Mouse (Mus musculus): ENCODE data around the gene Tgfbr2. TPM values are rescaled to one million over a fixed set of nuclear protein-coding genes. Genes with fewer than 3 reads are reported as not detected.
A peak's percentile ranks its signal among the peaks of the same experiment; 100 is the strongest.

Tgfbr2 gene
- total and polyA plus RNA-seq, 3 experiments = 19.6 to 46.3 (median 42.8) TPM

- no peak overlapping the region for H3K4me2 ChIP-seq (ENCODE audit: insufficient read depth, low read depth, poor library complexity, severe bottlenecking)
- no peak for DNase-seq (ENCODE audit: extremely low read depth)
- no peaks in the 10 kb centered on the region for H3K36me3 ChIP-seq (replicated peaks in 1 of 2; ENCODE audit: control insufficient read depth in 1 of 2, insufficient read depth in 1 of 2, low read length in 1 of 2)
- peaks cover 33 to 83% of the 10 kb centered on the region in 2 experiments for H3K4me1 ChIP-seq (ENCODE audit: control insufficient read depth in 1 of 2, insufficient read depth in 2 of 2)
- in situ Hi-C loops (cut with MboI; ENCODE audit: low pct_ligation_motif_present, low pct_unique_long_range_greater_than_20kb, low sequenced_read_pairs) = no loop called here
- no peaks in the 10 kb centered on the region for H3K9me3 ChIP-seq (replicated peaks; ENCODE audit: low read length)
- H3K9ac ChIP-seq (ENCODE audit: insufficient read depth, low read depth) = no peak overlapping the region
- TF ChIP-seq POLR2AphosphoS2 (IDR thresholded peaks at IDR 0.05; ENCODE audit: low read depth, low read length) (no peak), RCOR1 (conservative IDR thresholded peaks at IDR 0.05; ENCODE audit: low read depth, low read length) (no peak), JUN (IDR thresholded peaks at IDR 0.05; ENCODE audit: insufficient read depth, low read depth, low read length) (no peak), IRF4 (IDR thresholded peaks at IDR 0.05; ENCODE audit: low read depth, low read length) (no peak), ZMIZ1 (IDR thresholded peaks at IDR 0.05; ENCODE audit: low read depth, low read length) (no peak), E2F4 (IDR thresholded peaks at IDR 0.05; ENCODE audit: insufficient replicate concordance, low read depth, low read length) (no peak), MXI1 (IDR thresholded peaks at IDR 0.05; ENCODE audit: low read depth, low read length) (no peak)
- H3K4me3 ChIP-seq (replicated peaks in 1 of 3; ENCODE audit: low read depth in 2 of 3, low read length in 2 of 3, poor library complexity in 1 of 3) = no peak overlapping the region
- dilution Hi-C loops (cut with MboI; ENCODE audit: extremely low pct_ligation_motif_present, extremely low pct_unique_long_range_greater_than_20kb, low sequenced_read_pairs) = no loop called here
- H3K27ac ChIP-seq (ENCODE audit: insufficient read depth, low read depth) = peak overlapping the region; percentile 30; the same call in 1 of the 2 replicates
- H3K79me2 ChIP-seq (replicated peaks; ENCODE audit: control insufficient read depth, extremely low read depth, insufficient read depth, poor library complexity, severe bottlenecking) = no peaks in the 10 kb centered on the region
- no peaks in the 10 kb centered on the region for H3K27me3 ChIP-seq (replicated peaks)
These were observed 45.5 kb upstream of the Tgfbr2 start for GRCm38 (mm10) chr9:116220616-116221015.

GRCm38 (mm10) chr9:116220159-116220515, 45.0 kb upstream of the Tgfbr2 start:
- TF ChIP-seq POLR2A (IDR thresholded peaks at IDR 0.05; ENCODE audit: low read depth, low read length) = peak; percentile 54
- no peak for TF ChIP-seq MAZ (IDR thresholded peaks at IDR 0.05; ENCODE audit: low read depth, low read length)
- TF ChIP-seq PAX5 (IDR thresholded peaks at IDR 0.05; ENCODE audit: low read length) = no peak
- no peak for TF ChIP-seq ZC3H11A (IDR thresholded peaks at IDR 0.05; ENCODE audit: low read depth, low read length)
- no peak for TF ChIP-seq GABPA (IDR thresholded peaks at IDR 0.05; ENCODE audit: insufficient replicate concordance, low read depth, low read length)
- TF ChIP-seq ZKSCAN1 (IDR thresholded peaks at IDR 0.05; ENCODE audit: borderline replicate concordance, low read depth, low read length) = no peak
- peak; percentile 44; the same call in 1 of the 2 replicates for TF ChIP-seq MAFK (IDR thresholded peaks at IDR 0.05; ENCODE audit: insufficient replicate concordance, low read length)
- no peak for TF ChIP-seq POLR2AphosphoS2 (IDR thresholded peaks at IDR 0.05; ENCODE audit: low read depth, low read length)
- peak; percentile 62 for TF ChIP-seq ELF1 (IDR thresholded peaks at IDR 0.05; ENCODE audit: low read depth, low read length)
- no peak for TF ChIP-seq JUN (IDR thresholded peaks at IDR 0.05; ENCODE audit: insufficient read depth, low read depth, low read length)
- peak; percentile 76 for TF ChIP-seq MYC (IDR thresholded peaks at IDR 0.05; ENCODE audit: low read depth, low read length)
- no peak for TF ChIP-seq JUND (conservative IDR thresholded peaks at IDR 0.05; ENCODE audit: low read depth, low read length)
- 0 out of 2 replicates have a peak, but pooled peaks have one; percentile 48 for TF ChIP-seq NELFE (IDR thresholded peaks at IDR 0.05; ENCODE audit: low read depth, low read length)
- TF ChIP-seq TBP (conservative IDR thresholded peaks at IDR 0.05; ENCODE audit: low read depth, low read length) = peak; percentile 73
- TF ChIP-seq TCF12 (IDR thresholded peaks at IDR 0.05; ENCODE audit: low read depth, low read length) = no peak; the same call in 1 of the 2 replicates
- peak; percentile 17; the same call in 1 of the 2 replicates for TF ChIP-seq NRF1 (IDR thresholded peaks at IDR 0.05; ENCODE audit: low read depth, low read length)
- TF ChIP-seq UBTF (IDR thresholded peaks at IDR 0.05; ENCODE audit: low read depth, low read length) = no peak
- no peak for TF ChIP-seq RCOR1 (conservative IDR thresholded peaks at IDR 0.05; ENCODE audit: low read depth, low read length)
- TF ChIP-seq HCFC1 (IDR thresholded peaks at IDR 0.05; ENCODE audit: low read depth, low read length) = peak; percentile 42; the same call in 1 of the 2 replicates
- H3K4me1 ChIP-seq (ENCODE audit: control insufficient read depth in 1 of 2, insufficient read depth in 2 of 2) = peaks cover 33 to 87% of the 10 kb centered on the region in 2 experiments
- dilution Hi-C loops (cut with MboI; ENCODE audit: extremely low pct_ligation_motif_present, extremely low pct_unique_long_range_greater_than_20kb, low sequenced_read_pairs) (no loop called here), in situ Hi-C loops (cut with MboI; ENCODE audit: low pct_ligation_motif_present, low pct_unique_long_range_greater_than_20kb, low sequenced_read_pairs) (no loop called here)
- peak; percentile 91 for DNase-seq (ENCODE audit: extremely low read depth)
- no peaks in the 10 kb centered on the region for H3K36me3 ChIP-seq (replicated peaks in 1 of 2; ENCODE audit: control insufficient read depth in 1 of 2, insufficient read depth in 1 of 2, low read length in 1 of 2)
- no peaks in the 10 kb centered on the region for H3K9me3 ChIP-seq (replicated peaks; ENCODE audit: low read length)
- no peaks in the 10 kb centered on the region for H3K27me3 ChIP-seq (replicated peaks)
- H3K9ac ChIP-seq (ENCODE audit: insufficient read depth, low read depth) = peak overlapping the region; percentile 56; the same call in 1 of the 2 replicates
- peak overlapping the region; percentile 22; the same call in 1 of the 2 replicates for H3K4me2 ChIP-seq (ENCODE audit: insufficient read depth, low read depth, poor library complexity, severe bottlenecking)
- H3K79me2 ChIP-seq (replicated peaks; ENCODE audit: control insufficient read depth, extremely low read depth, insufficient read depth, poor library complexity, severe bottlenecking) = no peaks in the 10 kb centered on the region
- no peak overlapping the region for H3K4me3 ChIP-seq (replicated peaks in 1 of 3; ENCODE audit: low read depth in 2 of 3, low read length in 2 of 3, poor library complexity in 1 of 3)
- H3K27ac ChIP-seq (ENCODE audit: insufficient read depth, low read depth) = peak overlapping the region; percentile 98

Data from CH12.LX (cell line).